Mouse (Mus musculus) left cerebral cortex, adult 8-10 months (tissue): ENCODE data around the gene Tradd. TPM values are rescaled to one million over a fixed set of nuclear protein-coding genes. Genes with fewer than 3 reads are reported as not detected.

ENCODE experiments used
- DNase-seq, 2 experiments: peaks; one replicate each; pipeline ENCODE4 v3.0.0; 2022; ENCODE audit warnings: low spot score in 2 of 2
- total RNA-seq, 4 experiments: library from RNA; stranded (reverse); gene quantifications; 2 replicates each; pipeline ENCODE4 v1.2.4; 2022

The Tradd gene
- total RNA-seq, 4 experiments from 2014 or later, result 7.9 to 10.9 (median 9.6) TPM

DNA sequence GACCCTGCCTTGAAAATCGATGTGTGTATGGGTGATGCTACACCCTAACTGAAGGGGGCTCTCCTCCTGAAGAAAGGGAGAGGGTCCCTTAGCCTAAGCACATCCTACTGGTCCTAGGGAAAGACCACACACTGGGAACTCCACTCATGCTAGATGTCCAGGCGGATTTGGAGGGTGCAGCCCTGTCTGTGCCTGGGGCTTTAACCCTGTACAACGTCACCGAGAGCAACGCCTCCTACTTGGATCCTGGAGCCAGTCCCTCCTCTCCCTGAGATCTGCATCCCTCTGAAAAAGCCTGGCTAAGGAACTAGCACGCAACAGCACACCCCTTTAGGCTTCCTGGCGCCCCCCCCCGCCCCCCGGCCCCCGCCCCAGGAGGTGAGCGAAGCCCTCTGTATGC lies 11.0 kb upstream of the Tradd start:
- no peak for DNase-seq

DNA sequence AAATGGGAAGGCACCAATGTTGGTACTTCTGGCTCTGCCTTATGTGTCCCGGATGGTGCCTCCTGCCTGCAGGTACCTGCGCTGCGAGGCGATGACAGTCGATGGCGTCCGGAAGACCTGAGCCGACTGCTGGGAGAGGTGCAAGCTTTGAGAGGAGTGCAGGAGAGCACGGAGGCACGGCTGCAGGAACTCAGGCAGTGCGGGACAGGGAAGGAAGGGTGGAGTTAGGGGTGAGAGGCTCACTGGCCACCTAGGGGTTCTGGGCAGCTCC lies 6.4 kb upstream of the Tradd start:
- DNase-seq, result no peak

DNA sequence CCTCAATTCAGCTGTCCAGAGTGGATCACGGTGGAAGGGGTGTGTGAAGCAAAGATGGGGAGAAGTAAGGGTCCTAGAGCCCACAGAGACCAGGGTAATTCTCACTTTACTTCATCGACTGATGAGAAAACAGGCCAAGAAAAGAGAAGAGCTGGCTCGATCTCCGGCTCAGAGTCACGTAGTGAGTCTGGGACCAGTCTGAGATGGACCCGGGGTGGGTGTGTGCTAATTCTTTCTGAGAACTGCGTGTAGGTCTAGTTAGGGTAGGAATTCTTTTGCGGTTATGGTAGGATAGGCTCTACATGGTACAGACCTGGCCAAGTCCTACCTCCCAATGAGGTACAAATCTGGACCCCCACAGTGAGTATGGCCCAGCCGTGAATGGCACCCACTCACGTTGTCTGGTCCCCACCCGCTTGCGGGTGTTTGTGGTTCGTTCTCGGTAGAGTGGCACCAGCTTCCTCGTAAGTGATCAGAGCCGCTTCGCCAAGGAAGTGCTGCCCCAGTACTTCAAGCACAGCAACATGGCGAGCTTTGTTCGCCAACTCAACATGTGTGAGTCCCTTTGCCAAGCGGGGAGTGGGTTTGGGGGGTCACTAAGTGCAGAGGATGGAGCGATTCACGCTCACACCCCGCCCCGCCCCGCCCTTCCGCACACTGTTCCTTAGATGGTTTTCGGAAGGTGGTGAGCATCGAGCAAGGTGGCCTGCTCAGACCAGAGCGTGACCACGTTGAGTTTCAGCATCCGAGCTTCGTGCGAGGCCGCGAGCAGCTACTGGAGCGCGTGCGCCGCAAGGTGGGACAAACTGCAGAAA lies 5.9 kb upstream of the Tradd start:
- no peak for DNase-seq

DNA sequence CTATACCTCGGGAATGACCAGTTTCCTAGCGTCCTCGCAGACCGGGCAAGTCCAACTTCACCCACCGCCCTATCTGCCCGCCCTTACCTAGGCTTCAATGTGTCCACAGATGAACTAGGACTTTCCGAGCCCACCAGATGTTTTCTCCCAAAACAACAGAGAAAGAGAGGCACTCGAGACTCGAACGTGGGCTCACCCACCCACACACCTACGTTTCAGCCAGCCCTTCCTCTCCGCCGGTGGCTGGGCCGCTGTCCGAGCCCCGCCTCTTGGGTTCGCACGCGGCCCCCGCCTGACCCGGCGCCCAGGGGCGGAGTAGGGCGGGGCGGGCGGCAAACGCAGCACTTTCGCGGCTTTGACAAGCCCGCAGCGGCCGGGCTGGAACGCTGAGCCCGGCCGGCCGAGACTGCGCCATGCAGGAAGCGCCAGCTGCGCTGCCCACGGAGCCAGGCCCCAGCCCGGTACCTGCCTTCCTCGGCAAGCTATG lies 5.1 kb upstream of the Tradd start, which contains the start of gene Hsf4:
TSS of gene Hsf4 (plus strand) at position 341 of the 487 bp plus-strand sequence.
- DNase-seq, result peak in 1 of 2 experiments; percentile 67

DNA sequence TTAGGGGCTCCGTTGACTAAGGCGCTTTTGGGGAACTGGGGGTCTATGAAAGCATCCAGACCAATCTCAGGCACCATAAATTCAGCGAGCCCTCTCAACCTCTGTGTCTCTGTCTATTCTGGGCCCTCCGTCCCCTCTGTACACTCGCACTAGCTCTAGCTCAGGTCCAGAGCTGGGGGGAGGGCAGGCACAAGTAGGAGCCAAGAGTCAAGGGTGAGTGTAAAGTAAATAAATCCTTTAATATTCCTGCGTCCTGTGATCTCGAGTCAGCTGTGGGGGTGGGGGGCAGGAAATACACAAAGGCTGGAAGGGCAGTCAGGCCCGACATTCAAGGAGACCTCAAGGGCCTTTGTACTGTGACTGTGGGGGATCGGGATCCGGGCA lies 4.7 kb upstream of the Tradd start:
- DNase-seq, result no peak

DNA sequence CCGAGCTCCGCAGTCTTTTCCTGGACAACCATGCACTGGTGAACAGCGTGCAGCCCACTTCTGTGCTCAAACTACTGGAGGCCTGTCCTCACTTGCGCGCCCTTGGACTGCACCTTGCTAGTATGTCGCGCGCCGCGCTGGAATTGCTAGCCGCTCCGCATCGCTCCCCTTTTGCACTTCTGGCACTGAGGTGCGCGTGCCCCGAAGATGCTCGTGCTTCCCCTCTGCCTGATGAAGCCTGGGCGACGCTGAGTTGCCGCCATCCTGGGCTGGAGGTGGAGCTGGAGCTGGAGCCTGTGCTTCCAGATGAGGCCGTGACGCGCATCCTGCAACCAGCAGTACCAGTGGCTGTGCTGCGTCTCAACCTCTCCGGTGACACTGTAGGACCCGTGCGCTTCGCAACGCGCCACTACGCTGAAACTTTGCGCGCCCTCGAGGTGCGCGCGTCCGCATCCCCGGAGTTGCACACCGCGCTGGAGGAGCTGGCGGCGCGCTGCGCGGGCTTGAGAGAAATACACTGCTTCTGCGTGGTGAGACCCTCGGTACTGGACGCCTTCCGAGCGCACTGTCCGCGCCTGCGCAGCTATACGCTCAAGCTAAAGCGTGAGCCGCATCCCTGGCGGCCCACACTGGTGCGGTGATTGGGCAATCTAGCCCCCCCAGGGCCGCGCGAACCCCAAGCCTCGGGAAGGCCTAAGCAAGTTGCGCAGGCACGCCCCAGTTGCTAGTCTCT lies 4.1 kb upstream of the Tradd start:
- DNase-seq, result peak in 1 of 2 experiments; percentile 89

DNA sequence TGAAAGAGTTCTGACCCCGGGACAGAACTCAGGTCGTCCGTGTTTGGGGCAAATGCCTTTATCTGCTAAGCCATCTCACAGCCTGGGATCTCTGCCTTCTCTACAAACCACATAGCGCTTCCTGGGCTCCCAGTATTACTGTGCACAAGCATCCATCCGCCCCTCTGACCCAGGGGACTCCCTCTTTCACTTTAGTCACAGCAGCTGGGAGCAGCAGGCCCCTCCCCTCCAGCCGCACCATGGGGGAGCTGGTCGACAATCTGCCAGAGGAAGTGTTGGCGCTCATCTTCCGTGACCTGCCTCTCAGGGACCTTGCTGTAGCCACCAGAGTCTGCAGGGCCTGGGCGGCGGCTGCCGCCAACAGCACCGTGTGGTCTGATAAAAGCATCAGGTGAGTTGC lies 2.4 kb upstream of the Tradd start:
- no peak for DNase-seq

DNA sequence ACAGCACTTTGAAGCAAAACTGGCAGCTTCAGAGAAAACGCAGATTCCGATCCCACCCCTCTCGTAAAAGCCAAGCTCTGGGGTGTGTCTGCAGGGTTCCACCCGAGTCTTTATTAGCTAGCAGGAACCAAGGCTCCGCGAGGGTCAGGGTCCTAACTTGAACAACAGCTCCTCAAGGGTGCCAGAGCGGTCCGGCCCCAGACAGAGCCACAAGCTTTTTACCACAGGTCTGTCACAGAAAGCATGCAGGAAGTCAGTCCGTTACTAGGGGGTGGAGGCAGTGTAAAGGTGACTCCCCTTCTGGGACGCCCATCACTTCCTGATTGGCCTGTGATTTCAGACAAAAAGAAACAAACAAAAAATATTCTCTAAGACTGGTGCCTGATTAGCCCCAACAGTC lies 719 bp upstream of the Tradd start:
- no peak for DNase-seq

DNA sequence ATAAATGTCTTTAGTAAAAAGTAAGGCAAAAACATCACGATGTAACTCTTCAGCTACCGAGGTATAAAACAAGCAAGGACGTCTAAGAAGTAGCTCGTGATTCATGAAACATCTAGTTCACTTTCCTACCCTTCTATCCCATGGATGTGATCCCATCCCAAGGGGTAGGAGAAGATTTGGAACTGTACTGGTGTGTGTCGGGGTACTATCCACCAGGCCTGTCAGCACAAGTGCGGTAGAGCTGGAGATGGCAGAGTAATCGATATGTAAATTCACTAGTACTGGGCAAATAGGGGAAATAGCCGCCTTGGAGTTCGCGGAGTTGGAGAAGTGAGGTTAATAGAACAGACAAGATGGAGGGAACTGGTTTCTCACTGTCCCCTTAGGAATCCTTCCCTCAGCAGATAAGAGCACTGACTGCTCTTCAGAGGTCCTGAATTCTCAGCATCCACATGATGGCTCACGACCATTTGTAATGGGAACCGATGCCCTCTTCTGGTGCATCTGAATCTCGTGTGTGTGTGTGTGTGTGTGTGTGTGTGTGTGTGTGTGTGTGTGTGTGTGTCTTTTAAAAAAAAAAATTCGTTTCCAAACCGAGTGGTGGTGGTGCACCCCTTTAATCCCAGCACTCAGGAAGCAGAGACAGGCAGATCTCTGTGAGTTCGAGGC lies 1.0 kb downstream of the Tradd start:
- no peak for DNase-seq

DNA sequence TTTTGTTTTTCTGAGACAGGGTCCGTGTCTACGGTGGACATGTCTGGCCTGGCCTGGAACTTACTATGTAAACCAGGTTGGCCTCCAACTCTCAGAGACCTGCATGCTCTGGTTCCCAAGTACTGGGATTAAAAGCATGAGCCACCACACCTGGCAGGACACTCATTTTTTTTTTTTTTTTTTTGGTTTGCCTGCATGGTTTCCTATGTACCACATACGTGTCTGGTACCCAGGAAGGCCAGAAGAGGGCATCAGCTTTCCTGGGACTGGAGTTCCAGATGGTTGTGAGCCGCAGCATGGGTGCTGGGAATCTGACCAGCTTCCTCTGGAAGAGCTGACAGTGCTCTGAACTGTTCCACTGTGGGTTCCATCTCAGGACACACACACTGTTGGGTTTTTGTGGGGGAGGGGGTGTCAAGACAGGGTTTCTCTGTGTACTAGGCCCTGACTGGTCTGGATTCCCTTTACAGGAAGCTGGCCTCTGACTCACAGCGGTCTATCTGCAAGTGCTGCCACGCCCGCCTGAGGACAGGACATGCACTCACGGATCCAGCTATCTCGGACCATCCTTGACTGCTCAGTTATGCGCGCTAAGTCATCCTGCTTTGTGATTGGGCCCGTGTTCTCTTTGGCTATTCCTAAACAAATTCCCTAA lies 3.0 kb downstream of the Tradd start:
- DNase-seq, result no peak

DNA sequence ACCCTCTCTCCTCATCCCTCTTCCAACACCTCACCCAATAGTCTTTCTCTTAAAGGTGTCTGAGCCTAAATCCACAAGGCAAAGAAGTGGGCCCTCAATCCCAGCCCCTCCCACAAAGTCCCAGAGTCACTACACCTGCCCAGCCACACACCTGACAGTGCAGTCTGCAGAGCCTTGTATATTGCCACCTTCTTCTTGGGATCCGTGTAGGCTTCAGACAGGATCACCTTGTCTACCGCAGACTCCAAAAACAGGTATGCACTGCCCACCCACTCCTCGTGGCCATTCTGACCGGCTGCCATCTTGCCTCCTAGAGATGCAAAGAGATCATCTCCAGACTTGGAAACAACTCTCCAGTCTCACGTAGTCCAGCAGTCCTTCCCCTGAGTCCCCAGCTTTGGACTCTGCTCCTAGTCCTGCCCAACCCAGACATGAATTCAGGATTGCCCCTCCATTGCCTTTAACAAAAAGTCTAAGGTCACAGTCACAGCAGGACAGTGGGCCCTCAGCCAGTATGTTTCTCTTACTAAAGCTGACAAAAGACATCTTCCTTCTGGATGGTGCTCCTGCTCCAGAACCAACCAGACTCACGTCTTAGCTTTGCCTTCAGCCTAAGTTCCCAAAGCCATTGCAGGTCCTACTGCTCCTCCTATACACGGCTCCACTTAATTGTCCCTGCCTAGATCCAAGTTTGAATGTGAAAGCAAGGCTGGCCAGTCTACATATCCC lies 3.9 kb downstream of the Tradd start:
- no peak for DNase-seq

DNA sequence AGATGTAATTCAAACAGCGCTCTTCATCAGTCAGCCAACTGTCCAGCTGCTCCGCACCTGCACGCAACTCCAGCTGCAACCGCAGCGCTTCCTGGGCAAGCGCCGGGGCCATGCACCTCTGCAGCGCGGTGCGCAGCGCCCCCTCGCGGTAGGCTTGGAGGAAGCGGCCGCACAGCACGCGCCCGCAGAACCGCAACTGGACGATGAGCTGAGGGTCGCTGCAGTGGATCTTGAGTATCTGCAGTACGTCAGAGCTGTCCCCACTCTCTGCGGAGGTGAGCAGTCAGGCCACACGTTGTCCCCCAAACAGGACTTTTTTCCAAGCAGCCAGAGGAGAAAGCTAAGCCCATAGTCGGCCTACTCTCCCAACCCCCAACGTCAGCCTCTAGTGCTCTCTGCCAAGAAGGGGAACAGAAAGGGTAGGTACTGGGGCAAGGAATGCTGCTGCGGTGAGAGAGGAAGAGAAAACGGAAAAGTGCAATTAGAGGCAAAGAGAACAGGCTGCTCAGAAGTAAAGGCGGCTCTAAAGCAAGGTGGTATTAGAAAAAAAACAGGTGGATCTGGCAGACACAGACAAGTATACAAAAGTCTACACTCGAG lies 4.6 kb downstream of the Tradd start:
- DNase-seq, result no peak

DNA sequence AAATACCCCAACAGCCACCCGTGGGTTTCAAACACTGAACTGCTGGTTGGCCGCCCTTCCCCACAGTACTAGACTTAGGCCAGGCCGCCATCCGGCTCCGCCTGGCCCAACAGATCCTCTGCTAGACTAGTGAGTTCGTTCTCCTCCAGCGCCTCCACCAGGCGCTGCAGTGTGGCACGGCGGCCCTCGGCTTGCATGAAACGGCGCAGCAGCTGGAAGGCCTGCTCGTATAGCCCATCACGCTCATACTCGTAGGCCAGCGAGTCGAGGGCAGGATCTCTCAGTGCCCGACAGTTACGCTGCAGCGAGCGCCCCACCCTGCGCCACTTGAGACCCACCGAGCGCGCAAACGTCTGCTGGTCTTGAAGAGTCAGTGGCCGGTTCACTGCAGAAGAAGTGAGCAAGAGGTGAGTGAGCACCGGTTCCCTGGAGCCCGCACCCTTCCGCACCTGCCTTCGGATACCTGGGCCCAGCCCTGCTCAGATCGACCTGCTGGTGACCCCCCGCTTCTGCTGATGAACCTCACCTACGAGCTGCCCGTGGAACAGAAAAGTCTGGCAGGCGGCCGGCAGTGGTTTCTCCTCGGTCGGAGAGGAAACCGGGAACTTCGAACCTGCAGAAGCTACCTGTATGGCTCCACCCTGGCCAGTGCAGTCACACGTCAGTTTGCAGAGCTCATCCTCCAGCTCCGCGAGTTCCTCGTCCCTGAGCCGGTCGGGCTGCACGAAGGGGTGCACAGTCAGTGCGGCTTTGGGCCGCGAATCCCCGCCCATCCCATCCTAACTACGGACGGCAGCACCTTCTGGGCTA lies 5.3 kb downstream of the Tradd start:
- no peak for DNase-seq

DNA sequence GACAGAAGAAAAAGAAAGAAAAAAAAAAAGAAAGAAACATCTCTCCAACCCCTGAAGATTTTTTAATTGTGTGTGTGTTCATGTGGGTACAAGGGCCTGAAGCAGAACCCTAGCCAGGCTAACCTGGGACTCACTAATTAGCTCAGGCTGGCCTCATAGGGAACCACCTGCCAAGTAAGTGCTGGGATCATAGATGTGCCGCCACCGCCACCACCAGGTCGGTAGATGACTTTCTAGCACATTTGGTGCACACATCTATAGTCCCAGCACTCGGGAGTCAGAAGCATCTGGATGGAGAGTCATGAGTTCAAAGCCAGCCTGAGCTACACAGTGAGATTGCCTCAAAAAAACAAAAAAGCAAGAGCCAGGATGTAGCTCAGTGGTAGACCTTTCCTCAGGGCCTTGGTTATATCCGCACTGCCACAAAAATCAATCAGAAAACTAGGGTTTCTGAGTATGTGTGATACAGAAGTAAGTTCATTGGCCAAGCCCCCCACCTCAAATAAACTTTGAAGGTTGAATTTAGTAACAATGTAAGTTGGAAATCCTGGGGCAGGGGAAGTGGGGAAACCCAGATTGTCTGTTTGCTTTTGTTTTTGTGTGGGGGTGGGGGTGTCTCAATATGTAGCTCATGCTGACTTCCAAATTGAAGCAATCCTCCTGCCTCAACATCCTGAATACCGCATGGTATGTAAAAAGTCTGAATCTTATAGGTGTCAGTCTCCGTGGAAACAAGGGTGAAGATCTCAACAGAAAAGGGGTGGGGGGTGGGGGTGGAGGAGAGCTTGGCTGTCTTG lies 6.9 kb downstream of the Tradd start:
- no peak for DNase-seq

DNA sequence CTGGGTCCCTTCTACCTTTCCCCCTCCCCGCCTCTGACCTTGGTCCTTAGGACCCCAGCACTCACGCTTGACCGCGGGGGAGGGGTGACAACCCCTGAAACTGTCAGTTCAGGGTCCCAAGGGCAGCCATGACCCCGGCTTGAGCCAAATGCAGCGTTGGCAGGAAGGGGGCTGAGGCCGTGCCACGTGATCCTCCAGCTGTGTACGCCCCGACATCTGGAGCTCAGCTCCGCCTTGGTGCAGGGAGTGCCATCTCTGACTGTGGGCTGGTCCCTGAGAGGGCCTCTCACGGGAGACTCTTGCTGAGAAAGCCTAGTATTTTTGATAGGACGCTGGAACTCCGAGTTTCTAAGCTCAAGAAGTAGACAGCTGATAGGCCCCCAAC lies 9.5 kb downstream of the Tradd start, which contains the start of gene B3gnt9:
TSS of gene B3gnt9 (minus strand) at position 188 of the 385 bp plus-strand sequence.
- DNase-seq, result no peak

DNA sequence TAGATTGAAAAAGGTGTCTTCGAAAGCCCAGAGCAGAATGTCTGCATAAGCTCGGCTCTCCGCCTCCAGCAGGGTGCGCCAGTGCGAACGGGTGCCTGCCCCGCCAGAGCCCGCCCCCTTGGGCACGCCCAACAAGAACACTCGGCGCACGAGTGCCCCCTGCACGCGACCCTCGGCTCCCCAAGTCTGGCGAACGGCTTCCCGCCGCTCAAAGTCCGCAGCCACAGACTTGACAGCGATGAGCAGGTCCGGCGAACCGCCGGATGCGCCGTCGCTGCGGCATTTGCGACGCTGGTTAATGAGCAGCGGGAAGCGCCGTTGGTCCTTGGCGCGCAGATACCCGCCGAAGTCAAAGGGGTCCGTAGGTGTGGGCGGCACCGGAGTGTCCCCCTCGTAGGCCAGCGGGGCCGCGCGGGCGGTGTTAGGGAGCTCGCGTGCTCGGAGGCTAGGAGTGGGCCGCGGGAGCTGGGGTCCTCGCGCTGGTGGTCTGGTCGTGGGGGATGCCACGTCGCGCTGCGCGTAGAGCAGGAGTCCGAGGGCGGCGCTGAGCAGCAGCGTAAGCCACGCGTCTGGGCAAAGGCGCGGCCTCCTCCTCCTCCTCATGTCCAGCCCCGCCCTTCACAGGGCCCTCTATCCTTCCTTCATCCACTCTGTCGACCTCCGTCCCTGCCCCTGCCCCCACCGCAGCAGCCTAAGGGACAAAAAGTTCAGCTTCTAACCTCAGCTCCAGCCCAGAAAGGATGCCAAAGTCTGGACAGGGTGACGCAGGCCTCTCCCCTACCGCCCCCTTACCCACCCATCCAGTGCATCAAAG lies 10.1 kb downstream of the Tradd start:
- DNase-seq, result peak; percentile 74 to 82

DNA sequence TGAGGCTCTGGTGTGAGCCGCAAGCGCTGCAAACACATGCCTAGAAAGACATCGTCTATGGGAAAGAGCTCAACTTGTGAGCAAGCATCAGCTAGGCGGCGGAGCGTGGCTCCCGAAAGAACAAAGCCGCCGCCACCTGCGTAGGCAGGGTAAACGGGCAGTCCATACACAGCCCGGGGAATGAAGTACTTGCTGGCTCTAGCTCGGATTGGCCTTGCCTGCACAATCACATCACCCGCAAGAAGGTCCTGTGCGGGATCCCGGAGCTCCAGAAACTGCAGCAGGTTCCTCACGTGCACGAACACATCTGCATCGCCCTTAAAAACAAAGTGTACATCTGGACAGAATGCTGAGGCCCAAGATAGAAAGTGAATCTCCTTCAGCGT lies 10.7 kb downstream of the Tradd start:
- DNase-seq, result no peak
